Mouse (Mus musculus) stomach, embryonic 15.5 days (tissue): ENCODE data around the gene Odf4. TPM values are rescaled to one million over a fixed set of nuclear protein-coding genes. Genes with fewer than 3 reads are reported as not detected.
A peak's percentile ranks its signal among the peaks of the same experiment; 100 is the strongest.

Source experiments
- ATAC-seq: fragments of 200-750 bp; cut with Nextera tagmentation; 2 replicates; pipeline ENCODE4 v1.8.0; 2017; ENCODE audit warnings: low read depth, moderate number of reproducible peaks, moderate TSS enrichment; ENCODE audit not compliant: insufficient read depth, low FRiP score
- H3K27ac ChIP-seq: fragments of 300-500 bp; sonication (generic); 2 replicates; pipeline ENCODE4 v1.5.1; 2015; ENCODE audit warnings: mild to moderate bottlenecking, inconsistent platforms
- H3K27me3 ChIP-seq: fragments of 300-500 bp; sonication (generic); replicated peaks from 2 replicates; pipeline ENCODE4 v1.6.1; 2015; ENCODE audit warnings: inconsistent platforms
- H3K36me3 ChIP-seq: fragments of 300-500 bp; sonication (generic); 2 replicates; pipeline ENCODE4 v1.6.1; 2015; ENCODE audit warnings: inconsistent platforms
- H3K4me1 ChIP-seq: fragments of 300-500 bp; sonication (generic); 2 replicates; pipeline ENCODE4 v1.6.1; 2015; ENCODE audit warnings: inconsistent platforms
- H3K4me2 ChIP-seq: fragments of 300-500 bp; sonication (generic); 2 replicates; pipeline ENCODE4 v1.6.1; 2015; ENCODE audit warnings: mild to moderate bottlenecking, inconsistent platforms
- H3K4me3 ChIP-seq: fragments of 300-500 bp; sonication (generic); replicated peaks from 2 replicates; pipeline ENCODE4 v1.5.1; 2015; ENCODE audit warnings: inconsistent platforms
- H3K9ac ChIP-seq: fragments of 300-500 bp; sonication (generic); 2 replicates; pipeline ENCODE4 v1.6.1; 2015; ENCODE audit warnings: inconsistent platforms
- H3K9me3 ChIP-seq: fragments of 300-500 bp; sonication (generic); 2 replicates; pipeline ENCODE4 v1.6.1; 2016; ENCODE audit warnings: inconsistent platforms
- WGBS: fragments of 180-500 bp; shearing (Covaris S2); methylation state at CpG from one replicate; pipeline ENCODE4 v1.1.7; 2015; 5-methylcytosine and 5-hydroxymethylcytosine counted together
- polyA plus RNA-seq: library from polyadenylated mRNA; unstranded; fragments of >200 nt; fragmentation: Nextera tagmentation; extraction: Ambion mirVana; gene quantifications from 2 replicates; pipeline ENCODE4 v1.2.1, GENCODE M21; 2015

Gene Odf4
- polyA plus RNA-seq, 1 experiment from 2014 or later, result not detected

DNA sequence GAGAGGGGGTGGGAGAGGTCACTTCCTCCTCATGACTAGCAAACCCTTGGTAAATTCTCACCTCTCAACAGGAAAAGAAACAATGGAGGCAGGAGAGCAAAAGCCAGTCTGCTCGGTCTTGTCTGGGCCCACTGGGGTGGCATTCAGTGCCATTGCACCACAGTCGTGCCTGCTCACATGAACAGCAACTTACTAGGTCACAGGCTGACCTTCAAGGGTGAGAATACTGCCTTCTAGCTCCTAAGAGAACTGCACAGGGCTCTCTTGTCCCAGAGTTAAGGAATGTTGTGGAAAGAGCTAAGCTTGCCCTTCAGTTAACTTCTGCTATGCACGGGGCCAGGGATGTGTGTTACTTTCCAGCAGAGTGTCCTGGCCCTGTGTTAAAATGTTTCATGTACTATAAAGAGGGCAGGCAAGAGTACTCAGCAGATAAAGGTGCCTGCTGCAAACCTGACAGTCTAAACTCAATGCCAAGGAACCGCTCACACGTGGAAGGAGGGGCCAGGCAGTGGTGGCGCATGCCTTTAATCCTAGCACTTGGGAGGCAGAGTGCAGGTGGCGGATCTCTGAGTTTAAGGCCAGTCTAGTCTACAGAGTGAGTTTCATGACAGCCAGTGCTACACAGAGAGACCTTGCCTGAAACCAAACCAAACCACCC, 17.9 kb downstream of the Odf4 start:
- peaks cover 18% of the 10 kb centered on the region for H3K36me3 ChIP-seq
- no peak overlapping the region for H3K4me2 ChIP-seq
- H3K27ac ChIP-seq, result no peak overlapping the region
- H3K4me3 ChIP-seq, result no peak overlapping the region
- H3K9me3 ChIP-seq, result no peaks in the 10 kb centered on the region
- 45% methylated on average over 7 of the region's 7 CpGs for WGBS
- H3K4me1 ChIP-seq, result 0 out of 2 replicates have a peak, but pooled peaks cover 9% of the 10 kb centered on the region
- no peak for ATAC-seq
- no peaks in the 10 kb centered on the region for H3K27me3 ChIP-seq
- no peak overlapping the region for H3K9ac ChIP-seq

DNA sequence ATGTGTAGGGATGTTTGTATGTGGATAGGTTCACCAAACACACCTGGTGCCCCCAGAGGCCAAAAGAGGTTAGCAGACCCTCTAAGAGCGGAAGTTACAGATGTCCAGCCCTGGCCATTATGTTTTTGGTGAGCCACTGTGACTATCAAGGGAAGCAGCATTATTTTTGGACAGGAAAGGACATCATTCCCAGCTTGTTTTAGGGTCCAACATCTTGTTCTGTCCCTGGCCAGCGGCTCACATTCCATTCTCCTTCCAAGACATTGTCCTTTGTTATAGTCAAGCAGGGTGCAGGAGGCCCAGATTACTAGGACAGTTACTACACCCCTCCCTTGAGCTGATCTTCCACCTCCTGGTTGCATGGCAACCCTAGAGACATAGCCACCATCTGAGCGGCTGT, 19.6 kb downstream of the Odf4 start:
- no peak for ATAC-seq
- Histone ChIP-seq H3K9me3 (no peaks in the 10 kb centered on the region), H3K4me3 (no peak overlapping the region), H3K4me2 (no peak overlapping the region), H3K36me3 (peaks cover 28% of the 10 kb centered on the region), H3K4me1 (peaks cover 15% of the 10 kb centered on the region), H3K27ac (no peak overlapping the region), H3K9ac (no peak overlapping the region), H3K27me3 (no peaks in the 10 kb centered on the region)
- WGBS, result 72% methylated on average over 3 of the region's 3 CpGs

DNA sequence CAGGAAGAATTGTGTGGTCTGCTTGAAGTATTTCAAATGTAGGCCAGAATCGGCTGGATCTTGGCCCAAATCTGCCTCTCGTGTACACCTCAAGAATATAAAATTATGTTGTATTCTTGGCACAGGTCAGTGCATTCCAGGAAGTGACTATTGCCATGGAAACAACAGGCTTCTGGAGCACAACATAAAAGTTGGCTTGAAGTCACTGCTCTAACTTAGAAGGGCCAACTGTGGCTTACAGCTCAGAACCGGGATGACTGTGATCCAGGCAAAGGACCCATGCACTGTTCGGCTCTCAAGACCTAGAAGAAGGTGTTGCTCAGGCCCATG, 20.5 kb downstream of the Odf4 start:
- H3K9me3 ChIP-seq, result no peaks in the 10 kb centered on the region
- H3K27ac ChIP-seq, result no peak overlapping the region
- H3K4me2 ChIP-seq, result no peak overlapping the region
- ATAC-seq, result no peak
- H3K27me3 ChIP-seq, result no peaks in the 10 kb centered on the region
- peaks cover 28% of the 10 kb centered on the region for H3K36me3 ChIP-seq
- peaks cover 12% of the 10 kb centered on the region for H3K4me1 ChIP-seq
- WGBS, result 62% methylated on average over 4 of the region's 4 CpGs
- H3K9ac ChIP-seq, result no peak overlapping the region
- no peak overlapping the region for H3K4me3 ChIP-seq

DNA sequence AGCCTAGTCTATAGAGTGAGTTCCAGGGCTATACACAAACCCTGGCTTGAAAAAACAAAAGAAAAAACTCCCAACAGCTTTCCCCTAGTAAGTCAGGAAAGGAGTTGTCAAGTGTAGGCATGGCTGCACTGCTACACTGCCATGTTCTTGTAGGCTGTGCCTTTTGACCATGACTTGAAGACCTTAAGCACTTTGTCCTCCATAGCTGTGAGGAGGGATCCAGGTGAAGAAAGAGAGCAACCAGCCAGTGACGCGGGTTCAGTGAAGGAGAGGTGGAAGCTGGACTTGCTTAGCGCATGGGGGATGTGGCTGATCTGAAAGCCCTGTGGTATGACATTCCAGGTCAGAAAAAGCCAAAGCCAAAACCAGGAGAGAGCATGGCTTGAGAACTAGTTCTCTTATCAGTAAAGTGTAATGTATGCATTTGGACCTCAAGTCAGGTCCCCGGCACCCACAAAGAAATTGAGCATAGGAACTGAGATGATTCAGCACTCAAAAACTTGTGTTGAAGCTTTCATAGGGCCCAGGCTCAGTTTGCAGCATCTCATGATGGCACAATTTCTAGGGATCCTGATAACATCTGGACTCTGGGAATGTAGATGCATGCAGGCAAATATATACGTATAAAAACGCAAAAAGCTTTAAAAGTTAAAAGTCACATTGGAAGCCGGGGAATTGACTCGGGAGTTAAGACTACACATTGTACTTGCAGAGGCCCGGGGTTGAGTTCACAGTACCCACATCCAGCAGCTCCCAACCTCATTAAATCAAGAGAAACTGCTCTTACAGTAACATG, 21.0 kb downstream of the Odf4 start:
- no peak overlapping the region for H3K4me3 ChIP-seq
- H3K9ac ChIP-seq, result no peak overlapping the region
- H3K4me1 ChIP-seq, result peaks cover 7% of the 10 kb centered on the region
- H3K4me2 ChIP-seq, result no peak overlapping the region
- no peak overlapping the region for H3K27ac ChIP-seq
- no peaks in the 10 kb centered on the region for H3K27me3 ChIP-seq
- H3K36me3 ChIP-seq, result peaks cover 28% of the 10 kb centered on the region
- no peak for ATAC-seq
- H3K9me3 ChIP-seq, result no peaks in the 10 kb centered on the region
- 88% methylated on average over 9 of the region's 9 CpGs for WGBS

DNA sequence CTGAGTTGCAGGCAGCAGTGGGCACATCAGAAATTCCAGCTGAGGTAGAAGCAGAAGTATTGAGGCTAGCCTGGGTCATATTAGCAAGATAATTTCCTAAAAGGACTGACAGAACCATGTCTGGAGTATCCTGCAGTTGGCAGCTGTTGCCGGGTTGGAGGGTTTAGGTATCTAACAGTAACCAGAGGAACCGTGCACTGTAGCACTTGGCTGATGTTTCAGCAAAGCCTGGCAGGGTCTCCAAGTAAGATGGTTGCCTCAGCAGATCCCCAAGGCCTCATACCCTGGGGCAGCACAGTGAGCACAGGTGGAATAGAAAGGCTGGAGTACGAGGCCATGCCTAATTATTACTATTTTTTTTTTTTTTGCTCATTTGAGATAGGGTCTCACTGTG, 21.7 kb downstream of the Odf4 start:
- peaks cover 9% of the 10 kb centered on the region for H3K4me1 ChIP-seq
- 88% methylated on average over 3 of the region's 3 CpGs for WGBS
- no peak for ATAC-seq
- H3K27me3 ChIP-seq, result no peaks in the 10 kb centered on the region
- H3K9ac ChIP-seq, result no peak overlapping the region
- H3K4me2 ChIP-seq, result no peak overlapping the region
- H3K36me3 ChIP-seq, result peaks cover 28% of the 10 kb centered on the region
- H3K9me3 ChIP-seq, result no peaks in the 10 kb centered on the region
- H3K4me3 ChIP-seq, result no peak overlapping the region
- 0 out of 2 replicates have a peak overlapping the region, but pooled peaks have one; percentile 7 for H3K27ac ChIP-seq

DNA sequence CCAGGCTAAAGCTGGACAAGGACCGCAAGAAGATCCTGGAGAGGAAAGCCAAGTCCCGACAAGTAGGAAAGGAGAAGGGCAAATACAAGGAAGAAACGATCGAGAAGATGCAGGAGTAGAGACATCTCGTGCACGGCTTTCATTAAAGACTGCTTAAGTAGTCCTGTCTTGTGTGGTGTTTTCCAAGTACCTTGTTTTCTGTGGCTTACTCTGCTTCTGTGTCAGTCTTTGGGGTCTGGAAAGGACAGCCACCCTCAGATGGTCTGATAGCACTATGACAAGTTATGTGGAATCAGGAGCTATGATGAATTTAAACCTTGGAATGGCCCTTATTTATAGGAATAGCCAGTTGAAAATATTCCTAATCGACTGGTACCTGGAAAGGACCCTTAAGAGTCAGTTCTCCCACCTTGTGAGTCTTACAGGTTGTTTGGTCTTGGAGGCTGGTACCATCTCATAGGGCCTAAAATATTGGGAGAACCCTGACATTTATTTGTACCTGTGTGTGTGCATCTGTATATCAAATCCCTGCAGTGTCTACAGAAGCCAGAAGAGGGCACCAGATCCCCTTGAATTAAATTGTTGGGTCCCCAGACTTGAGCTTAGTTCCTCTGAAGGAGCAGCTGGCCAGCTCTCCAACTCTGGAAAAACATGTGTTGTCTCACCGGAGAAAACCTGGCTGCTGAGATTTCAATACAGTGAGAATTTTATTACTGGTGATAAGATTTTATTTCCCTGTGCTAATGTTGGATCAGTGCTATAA, 22.3 kb downstream of the Odf4 start:
- Histone ChIP-seq H3K36me3 (peaks cover 28% of the 10 kb centered on the region), H3K4me1 (peaks cover 9% of the 10 kb centered on the region), H3K9ac (no peak overlapping the region), H3K4me3 (no peak overlapping the region), H3K4me2 (no peak overlapping the region), H3K27me3 (peaks cover 3% of the 10 kb centered on the region; the same call in 1 of the 2 replicates), H3K27ac (0 out of 2 replicates have a peak overlapping the region, but pooled peaks have one; percentile 7), H3K9me3 (no peaks in the 10 kb centered on the region)
- WGBS, result 79% methylated on average over 8 of the region's 8 CpGs
- no peak for ATAC-seq

DNA sequence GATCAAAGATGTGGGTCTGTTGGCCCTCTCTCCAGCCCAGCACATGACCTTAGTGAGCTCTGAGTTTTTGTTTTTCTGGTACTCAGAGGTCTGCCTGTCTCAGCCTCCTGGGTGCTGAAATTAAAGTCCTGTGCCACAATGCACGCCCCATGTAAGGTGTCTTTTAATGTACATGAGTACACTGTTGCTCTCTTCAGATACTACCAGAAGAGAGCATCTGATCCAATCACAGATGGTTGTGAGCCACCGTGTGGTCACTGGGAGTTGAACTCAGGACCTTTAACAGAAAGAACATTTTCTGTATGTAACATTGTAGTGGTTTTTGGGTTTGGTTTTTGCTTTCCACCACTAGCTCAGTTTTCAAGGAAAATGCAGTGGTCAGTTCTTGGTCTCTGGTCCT, 23.1 kb downstream of the Odf4 start:
- peaks cover 3% of the 10 kb centered on the region; the same call in 1 of the 2 replicates for H3K27me3 ChIP-seq
- H3K27ac ChIP-seq, result no peak overlapping the region
- no peak for ATAC-seq
- H3K4me3 ChIP-seq, result no peak overlapping the region
- H3K4me2 ChIP-seq, result no peak overlapping the region
- H3K9ac ChIP-seq, result no peak overlapping the region
- WGBS, result 91% methylated on average over 2 of the region's 2 CpGs
- peaks cover 28% of the 10 kb centered on the region for H3K36me3 ChIP-seq
- H3K9me3 ChIP-seq, result no peaks in the 10 kb centered on the region
- peaks cover 9% of the 10 kb centered on the region for H3K4me1 ChIP-seq

DNA sequence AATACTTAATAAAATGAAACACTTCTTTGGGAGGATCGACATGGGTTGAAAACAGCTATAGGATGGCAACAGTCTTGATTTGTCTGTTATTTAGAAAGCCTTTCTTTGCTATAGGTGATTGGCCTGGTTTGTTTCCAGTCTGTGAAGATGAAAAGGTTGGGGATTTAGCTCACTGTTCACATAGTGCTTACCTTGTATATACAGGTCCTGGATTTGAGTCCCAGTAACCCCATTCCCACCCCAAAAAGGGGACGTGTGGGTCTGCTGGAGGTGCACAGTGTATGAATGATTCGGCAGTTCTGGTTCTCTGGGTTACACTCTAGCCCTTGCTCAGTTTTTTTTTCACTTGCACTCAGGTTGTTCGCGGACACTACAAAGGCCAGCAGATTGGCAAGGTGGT, 24.1 kb downstream of the Odf4 start:
- ATAC-seq, result no peak
- peaks cover 3% of the 10 kb centered on the region; the same call in 1 of the 2 replicates for H3K27me3 ChIP-seq
- peaks cover 9% of the 10 kb centered on the region for H3K4me1 ChIP-seq
- peak overlapping the region; percentile 37; the same call in 1 of the 2 replicates for H3K27ac ChIP-seq
- H3K4me2 ChIP-seq, result peak overlapping the region; percentile 65
- no peak overlapping the region for H3K9ac ChIP-seq
- peaks cover 28% of the 10 kb centered on the region for H3K36me3 ChIP-seq
- H3K9me3 ChIP-seq, result no peaks in the 10 kb centered on the region
- WGBS, result 71% methylated on average over 5 of the region's 5 CpGs
- H3K4me3 ChIP-seq, result peak overlapping the region; percentile 85

DNA sequence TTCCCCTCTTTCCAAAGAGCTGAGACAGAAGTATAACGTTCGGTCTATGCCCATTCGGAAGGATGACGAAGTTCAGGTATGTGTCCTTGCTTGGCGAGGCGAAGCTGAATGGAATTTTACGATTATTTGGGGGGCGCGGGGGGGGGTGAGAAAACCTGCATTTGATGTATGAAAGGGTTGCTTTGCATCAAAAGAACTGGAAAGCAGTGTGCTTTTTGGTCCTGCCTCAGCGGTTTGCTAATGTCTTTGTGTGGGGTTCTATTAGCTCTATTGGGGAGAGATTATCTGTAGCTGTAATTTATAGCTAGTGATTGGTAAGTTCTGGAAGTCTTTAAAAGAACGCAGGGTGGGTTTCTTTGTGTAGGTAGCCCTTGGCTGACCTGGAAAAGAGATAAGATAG, 24.5 kb downstream of the Odf4 start:
- H3K4me3 ChIP-seq, result peak overlapping the region; percentile 85
- ATAC-seq, result no peak
- peak overlapping the region; percentile 65 for H3K4me2 ChIP-seq
- no peaks in the 10 kb centered on the region for H3K9me3 ChIP-seq
- peak overlapping the region; percentile 73 for H3K9ac ChIP-seq
- peak overlapping the region; percentile 80; the same call in 1 of the 2 replicates for H3K27ac ChIP-seq
- H3K27me3 ChIP-seq, result peaks cover 3% of the 10 kb centered on the region; the same call in 1 of the 2 replicates
- WGBS, result under 1% methylated on average over 11 of the region's 11 CpGs
- peaks cover 9% of the 10 kb centered on the region for H3K4me1 ChIP-seq
- H3K36me3 ChIP-seq, result peaks cover 28% of the 10 kb centered on the region

DNA sequence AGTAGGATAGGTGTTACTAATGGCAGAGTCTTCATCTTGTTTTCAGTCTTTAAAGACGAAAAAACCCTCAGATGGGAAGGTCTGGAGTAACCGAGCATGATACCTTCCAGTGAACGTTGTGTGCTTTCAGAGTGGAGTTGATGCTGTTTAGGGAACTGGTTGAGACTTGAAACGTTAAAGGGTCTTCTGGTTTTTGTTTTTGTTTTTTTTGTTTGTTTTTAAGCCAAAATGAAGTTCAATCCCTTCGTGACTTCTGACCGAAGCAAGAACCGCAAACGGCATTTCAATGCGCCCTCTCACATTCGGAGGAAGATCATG, 24.9 kb downstream of the Odf4 start:
- ATAC-seq, result no peak
- Histone ChIP-seq H3K4me2 (peak overlapping the region; percentile 65), H3K9ac (peak overlapping the region; percentile 73), H3K27ac (peak overlapping the region; percentile 80), H3K36me3 (peaks cover 28% of the 10 kb centered on the region), H3K4me1 (peaks cover 9% of the 10 kb centered on the region), H3K4me3 (peak overlapping the region; percentile 85), H3K27me3 (peaks cover 3% of the 10 kb centered on the region; the same call in 1 of the 2 replicates), H3K9me3 (no peaks in the 10 kb centered on the region)
- under 1% methylated on average over 10 of the region's 10 CpGs for WGBS

DNA sequence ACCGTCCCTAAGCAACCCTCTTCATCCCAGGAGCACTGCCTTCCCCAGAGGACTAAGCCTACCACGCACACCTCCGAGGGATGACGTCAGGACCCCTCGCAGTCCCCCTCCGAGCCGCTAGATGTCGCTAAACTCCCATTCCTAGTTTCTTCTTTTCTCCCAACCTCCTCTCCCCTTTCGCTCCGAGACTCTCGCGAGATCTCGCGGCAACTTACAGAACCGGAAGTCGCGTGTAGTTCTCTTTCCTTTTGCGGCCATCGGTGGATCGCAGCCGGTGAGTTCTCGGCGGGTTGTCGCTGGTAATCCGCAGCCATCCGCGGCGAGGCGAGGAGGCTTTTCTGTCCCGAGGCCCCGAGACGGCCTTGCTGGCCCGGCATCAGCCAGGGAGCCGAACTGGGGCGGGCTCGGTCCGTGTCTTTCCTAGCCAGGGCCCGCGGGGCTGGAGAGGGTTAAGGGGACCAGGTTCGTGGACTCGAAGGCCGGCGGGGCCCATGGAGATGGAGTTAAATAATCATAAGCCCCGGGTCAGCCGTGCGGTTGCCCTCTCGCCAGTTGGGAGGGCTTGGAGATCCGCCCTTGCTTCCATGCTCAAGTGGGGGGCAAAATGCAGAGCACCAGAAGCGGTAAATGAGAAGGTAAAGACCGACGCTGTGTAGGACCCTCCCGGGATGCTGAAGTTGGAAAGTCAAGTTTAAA, 25.4 kb downstream of the Odf4 start, which contains the start of gene Rpl26:
Gene Rpl26, plus strand, starts transcription at position 233 of the 696 bp plus-strand sequence.
- peaks cover 9% of the 10 kb centered on the region for H3K4me1 ChIP-seq
- H3K27me3 ChIP-seq, result peaks cover 3% of the 10 kb centered on the region; the same call in 1 of the 2 replicates
- no peaks in the 10 kb centered on the region for H3K9me3 ChIP-seq
- H3K9ac ChIP-seq, result peak within 1 kb of the TSS; percentile 73
- peaks cover 28% of the 10 kb centered on the region for H3K36me3 ChIP-seq
- peak; percentile 83 for ATAC-seq
- H3K4me3 ChIP-seq, result peak within 1 kb of the TSS; percentile 85
- peak within 1 kb of the TSS; percentile 86 for H3K4me2 ChIP-seq
- H3K27ac ChIP-seq, result peak within 1 kb of the TSS; percentile 80
- under 1% methylated on average over 52 of the region's 52 CpGs for WGBS
